Mouse (Mus musculus) thymus, adult 2 months (tissue): ENCODE measurements around the gene Dync2li1.

ENCODE experiments used
- CTCF ChIP-seq: fragments of 200-500 bp; IDR thresholded peaks from 2 replicates; pipeline ENCODE4 v1.5.1; 2012; ENCODE audit warnings: mild to moderate bottlenecking, control low read depth, low read length, moderate library complexity, borderline replicate concordance; ENCODE audit not compliant: control insufficient read depth, poor library complexity, insufficient read depth; ENCODE audit errors: extremely low read depth
- POLR2A ChIP-seq: fragments of 200-500 bp; IDR thresholded peaks from 2 replicates; pipeline ENCODE4 v1.6.1; 2012; ENCODE audit warnings: mild to moderate bottlenecking, low read length, control low read depth, moderate library complexity; ENCODE audit not compliant: control insufficient read depth, poor library complexity, insufficient read depth; ENCODE audit errors: extremely low read depth

- TF ChIP-seq CTCF (no peak), POLR2A (no peak)
These were observed 30.3 kb upstream of the Dync2li1 start for GRCm38 (mm10) chr17:84596015-84596441.
